Mouse (Mus musculus) bone marrow, adult 2 months (tissue): ENCODE results near the gene E130308A19Rik. TPM values are rescaled to one million over a fixed set of nuclear protein-coding genes. Genes with fewer than 3 reads are reported as not detected.

Source experiments
- H3K27ac ChIP-seq: fragments of 200-500 bp; 2 replicates; pipeline ENCODE4 v1.5.1; 2012; ENCODE audit warnings: low read depth, mild to moderate bottlenecking, control low read depth, inconsistent platforms, low read length; ENCODE audit not compliant: control insufficient read depth, poor library complexity, insufficient read depth
- H3K4me1 ChIP-seq: fragments of 200-500 bp; 2 replicates; pipeline ENCODE4 v1.6.1; 2011; ENCODE audit warnings: low read length; ENCODE audit not compliant: control insufficient read depth, insufficient read depth
- H3K4me3 ChIP-seq: fragments of 200-500 bp; replicated peaks from 2 replicates; pipeline ENCODE3; 2011; ENCODE audit warnings: mild to moderate bottlenecking, low read depth, low read length, control low read depth; ENCODE audit not compliant: control insufficient read depth
- CTCF ChIP-seq: fragments of 200-500 bp; IDR thresholded peaks from 2 replicates; pipeline ENCODE4 v1.5.1; 2011; ENCODE audit warnings: low read length, control low read depth; ENCODE audit not compliant: control insufficient read depth, insufficient read depth
- POLR2A ChIP-seq: fragments of 200-500 bp; IDR thresholded peaks from 2 replicates; pipeline ENCODE4 v1.6.1; 2011; ENCODE audit warnings: low read depth, mild to moderate bottlenecking, control low read depth, low read length, borderline replicate concordance; ENCODE audit not compliant: control insufficient read depth
- WGBS: fragments of 180-500 bp; shearing (Covaris S2); methylation state at CpG from one replicate; pipeline ENCODE4 v1.1.7; 2018; 5-methylcytosine and 5-hydroxymethylcytosine counted together
- polyA plus RNA-seq: library from polyadenylated mRNA; stranded (reverse); fragments of >200 nt; gene quantifications from 2 replicates; pipeline ENCODE4 v1.2.4, GENCODE M21; 2011; ENCODE audit warnings: low replicate concordance; ENCODE audit not compliant: missing spikeins, insufficient read depth, insufficient read length

The E130308A19Rik gene
- polyA plus RNA-seq, 1 experiment: 6.5 TPM

DNA sequence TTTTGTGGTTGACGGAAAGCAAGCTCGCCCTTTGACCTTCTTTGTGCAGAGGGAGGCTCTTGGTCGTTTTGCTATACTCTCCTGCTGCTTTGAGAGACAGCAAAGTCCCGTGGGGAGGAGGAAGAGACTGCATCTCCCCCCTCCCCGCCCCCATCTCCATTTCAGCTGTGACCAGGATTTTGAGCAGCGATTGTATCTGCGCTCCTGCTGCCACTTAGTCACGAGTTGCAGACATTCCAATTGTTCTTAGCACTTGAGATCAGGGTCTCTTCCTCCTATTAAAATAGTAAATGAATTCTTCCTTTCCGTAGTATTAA lies 180.8 kb downstream of the E130308A19Rik start:
- 6% methylated on average over 9 of the region's 9 CpGs for WGBS
- peak overlapping the region; percentile 97 for H3K4me3 ChIP-seq
- no peak for TF ChIP-seq POLR2A
- no peak for TF ChIP-seq CTCF
- H3K4me1 ChIP-seq: peaks cover 3% of the 10 kb centered on the region
- peak overlapping the region; percentile 85 for H3K27ac ChIP-seq

DNA sequence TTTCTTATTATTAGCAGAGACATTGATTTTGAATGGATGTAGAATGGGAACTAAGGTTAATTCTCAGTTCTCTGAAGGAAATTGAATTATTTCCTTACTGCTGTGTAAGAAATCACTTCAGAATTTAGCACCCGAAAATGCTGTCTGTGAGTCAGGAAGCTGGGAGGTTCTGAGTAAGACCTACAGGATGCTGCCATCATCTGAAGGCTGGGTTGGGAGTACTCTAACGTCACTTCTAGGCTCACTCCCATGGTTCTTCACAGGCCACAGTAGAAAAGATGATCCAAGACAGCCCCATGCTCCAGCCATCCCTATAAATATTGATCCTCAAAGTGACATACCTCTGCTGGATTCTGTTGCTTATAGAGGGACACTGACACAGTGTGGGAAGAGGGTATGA lies 181.5 kb downstream of the E130308A19Rik start:
- Histone ChIP-seq H3K27ac (no peak overlapping the region), H3K4me3 (no peak overlapping the region), H3K4me1 (peaks cover 3% of the 10 kb centered on the region)
- TF ChIP-seq POLR2A (no peak), CTCF (no peak)
- WGBS: 24% methylated on average over 2 of the region's 2 CpGs

DNA sequence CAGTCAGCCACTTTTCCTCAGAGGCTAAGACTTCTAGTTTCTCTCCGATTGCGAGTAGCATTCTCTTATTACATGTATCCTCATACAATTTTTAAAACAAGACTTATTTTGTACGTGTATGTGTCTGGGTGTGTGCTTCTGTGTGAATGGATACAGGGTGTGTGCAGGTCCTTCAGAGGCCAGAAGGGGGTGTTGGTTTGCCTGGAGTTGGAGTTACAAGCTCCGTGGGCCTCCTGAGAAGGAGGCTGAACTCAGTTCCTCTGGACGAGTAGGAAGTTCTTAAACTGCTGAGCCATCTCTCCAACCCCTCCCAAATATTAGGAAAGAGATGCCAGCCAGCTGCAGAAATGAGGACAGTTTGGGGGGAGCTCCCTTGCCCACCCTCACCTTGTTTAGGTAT lies 182.4 kb downstream of the E130308A19Rik start:
- H3K4me3 ChIP-seq: no peak overlapping the region
- TF ChIP-seq POLR2A (no peak), CTCF (peak; percentile 55)
- 42% methylated on average over 5 of the region's 5 CpGs for WGBS
- peaks cover 1% of the 10 kb centered on the region; the same call in 1 of the 2 replicates for H3K4me1 ChIP-seq
- no peak overlapping the region for H3K27ac ChIP-seq

Other genes with a start within 250 kb of the E130308A19Rik start
- 21.3 and 25.3 TPM in 2 replicates for gene Susd1, start 187.6 kb upstream of the E130308A19Rik start, polyA plus RNA-seq
- gene Ptbp3, start 76.8 kb upstream of the E130308A19Rik start, polyA plus RNA-seq: 46.2 and 50.7 TPM in 2 replicates
- 7.7 and 15.2 TPM in 2 replicates for gene Hsdl2, start 44.6 kb upstream of the E130308A19Rik start, polyA plus RNA-seq
- gene Inip, start 175.4 kb downstream of the E130308A19Rik start, polyA plus RNA-seq: 10.7 and 27.6 TPM in 2 replicates
- 19.7 and 24.2 TPM in 2 replicates for gene Snx30, start 179.6 kb downstream of the E130308A19Rik start, polyA plus RNA-seq